Mouse (Mus musculus): Measurements from ENCODE around the gene Wfdc17. TPM values are rescaled to one million over a fixed set of nuclear protein-coding genes. Genes with fewer than 3 reads are reported as not detected.

The Wfdc17 gene
- under 1 TPM; 0.75 to 0.78 TPM for total RNA-seq (2021)
- long read RNA-seq, experiment 1, result 0 reads
- long read RNA-seq, experiment 2, partial matches to known transcripts, result 0 of 1 reads
- long read RNA-seq, experiment 2, other reads (novel, unspliced or antisense), result 0 of 1 reads

- DNase-seq (ENCODE audit: low spot score in 2 of 2), result no peak
Measured at GRCm38 (mm10) chr11:83703705-83704104, at the start of gene Wfdc17. Gene Wfdc17, plus strand, starts transcription at chr11:83703991.

GRCm38 (mm10) chr11:83654606-83655005 lies 49.2 kb upstream of the Wfdc17 start:
- DNase-seq (ENCODE audit: low spot score in 2 of 2), result no peak

- DNase-seq (ENCODE audit: low spot score in 2 of 2), result no peak
Measured at GRCm38 (mm10) chr11:83657508-83657907, 46.3 kb upstream of the Wfdc17 start.

- no peak for DNase-seq (ENCODE audit: low spot score in 2 of 2)
Measured at GRCm38 (mm10) chr11:83658797-83659196, 45.0 kb upstream of the Wfdc17 start.

- DNase-seq (ENCODE audit: low spot score in 2 of 2), result no peak
Measured at GRCm38 (mm10) chr11:83662204-83662603, 41.6 kb upstream of the Wfdc17 start, which contains the start of gene Ccl4. Gene Ccl4, plus strand, starts transcription at chr11:83662584.

- DNase-seq (ENCODE audit: low spot score in 2 of 2), result no peak
Measured at GRCm38 (mm10) chr11:83663532-83663931, 40.3 kb upstream of the Wfdc17 start.

- DNase-seq (ENCODE audit: low spot score in 2 of 2), result no peak
Measured at GRCm38 (mm10) chr11:83671743-83672142, 32.0 kb upstream of the Wfdc17 start.

- DNase-seq (ENCODE audit: low spot score in 2 of 2), result no peak
Measured at GRCm38 (mm10) chr11:83675665-83676064, 28.1 kb upstream of the Wfdc17 start.

- no peak for DNase-seq (ENCODE audit: low spot score in 2 of 2)
Measured at GRCm38 (mm10) chr11:83689918-83690317, 13.9 kb upstream of the Wfdc17 start.

- no peak for DNase-seq (ENCODE audit: low spot score in 2 of 2)
Measured at GRCm38 (mm10) chr11:83692008-83692407, 11.8 kb upstream of the Wfdc17 start.

- no peak for DNase-seq (ENCODE audit: low spot score in 2 of 2)
Measured at GRCm38 (mm10) chr11:83708715-83709114, 4.9 kb downstream of the Wfdc17 start, which contains the start of gene Wfdc18. Gene Wfdc18, plus strand, starts transcription at chr11:83709015.

GRCm38 (mm10) chr11:83709683-83710082 lies 5.9 kb downstream of the Wfdc17 start:
- DNase-seq (ENCODE audit: low spot score in 2 of 2), result no peak

GRCm38 (mm10) chr11:83712671-83713070 lies 8.9 kb downstream of the Wfdc17 start:
- no peak for DNase-seq (ENCODE audit: low spot score in 2 of 2)

GRCm38 (mm10) chr11:83713925-83714324 lies 10.1 kb downstream of the Wfdc17 start:
- DNase-seq (ENCODE audit: low spot score in 2 of 2), result no peak

- no peak for DNase-seq (ENCODE audit: low spot score in 2 of 2)
Measured at GRCm38 (mm10) chr11:83717042-83717665, 13.4 kb downstream of the Wfdc17 start.

GRCm38 (mm10) chr11:83720766-83721165 lies 17.0 kb downstream of the Wfdc17 start:
- DNase-seq (ENCODE audit: low spot score in 2 of 2), result no peak

- no peak for DNase-seq (ENCODE audit: low spot score in 2 of 2)
Measured at GRCm38 (mm10) chr11:83728757-83729432, 25.1 kb downstream of the Wfdc17 start.

GRCm38 (mm10) chr11:83731116-83731515 lies 27.3 kb downstream of the Wfdc17 start:
- DNase-seq (ENCODE audit: low spot score in 2 of 2), result no peak

GRCm38 (mm10) chr11:83733071-83733640 lies 29.4 kb downstream of the Wfdc17 start:
- no peak for DNase-seq (ENCODE audit: low spot score in 2 of 2)

GRCm38 (mm10) chr11:83734215-83734614 lies 30.4 kb downstream of the Wfdc17 start:
- no peak for DNase-seq (ENCODE audit: low spot score in 2 of 2)

GRCm38 (mm10) chr11:83735881-83736280 lies 32.1 kb downstream of the Wfdc17 start:
- no peak for DNase-seq (ENCODE audit: low spot score in 2 of 2)

GRCm38 (mm10) chr11:83737109-83737558 lies 33.3 kb downstream of the Wfdc17 start:
- no peak for DNase-seq (ENCODE audit: low spot score in 2 of 2)
